Mouse (Mus musculus): ENCODE data around the gene Lime1. TPM values are rescaled to one million over a fixed set of nuclear protein-coding genes. Genes with fewer than 3 reads are reported as not detected.

Lime1 gene
- polyA plus RNA-seq, 1 experiment from 2014 or later, result 6.3 TPM

GRCm38 (mm10) chr2:181420903-181421638 is 41.2 kb downstream of the Lime1 start:
- no peaks in the 10 kb centered on the region for H3K27me3 ChIP-seq (ENCODE audit: control insufficient read depth, insufficient read depth, low read depth, low read length)
- H3K4me3 ChIP-seq (ENCODE audit: low read depth, low read length), result no peak overlapping the region
- ATAC-seq (ENCODE audit: low read depth), result peak; percentile 83
- H3K9me3 ChIP-seq (replicated peaks; ENCODE audit: control insufficient read depth, low read length), result no peaks in the 10 kb centered on the region
- peak overlapping the region; percentile 62 for H3K27ac ChIP-seq (ENCODE audit: low read length)
- H3K9ac ChIP-seq (ENCODE audit: low read depth, low read length), result no peak overlapping the region
- H3K36me3 ChIP-seq (ENCODE audit: control insufficient read depth, insufficient read depth), result peaks cover 10% of the 10 kb centered on the region
- 34% methylated on average over 4 of the region's 4 CpGs for WGBS (ENCODE audit: insufficient replicate concordance)
- H3K4me1 ChIP-seq (ENCODE audit: control insufficient read depth, low read depth, low read length), result peaks cover 56% of the 10 kb centered on the region
- H3K4me2 ChIP-seq (ENCODE audit: low read depth, low read length), result peak overlapping the region; percentile 34

DNA sequence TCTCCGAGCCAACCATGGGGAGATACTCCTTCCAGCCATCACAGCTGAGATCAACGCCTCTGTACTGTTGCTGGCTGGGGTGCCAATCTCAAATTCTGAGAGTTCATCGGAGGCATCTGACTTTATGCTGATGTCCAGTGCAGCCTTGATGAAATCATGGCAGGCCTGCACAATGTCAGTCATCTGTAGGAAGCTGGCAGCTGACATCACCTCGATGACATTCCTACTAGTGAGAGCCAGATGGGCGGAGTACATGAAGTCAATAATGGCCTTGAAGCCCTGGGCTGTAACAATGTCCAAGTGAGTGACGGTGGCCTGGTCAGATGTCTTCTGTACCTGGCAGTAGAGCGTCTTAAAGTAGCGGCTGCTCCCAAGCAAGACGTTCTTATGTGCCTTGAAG is 44.0 kb downstream of the Lime1 start:
- no peak for ATAC-seq (ENCODE audit: low read depth)
- Histone ChIP-seq H3K27me3 (ENCODE audit: control insufficient read depth, insufficient read depth, low read depth, low read length) (no peaks in the 10 kb centered on the region), H3K4me2 (ENCODE audit: low read depth, low read length) (no peak overlapping the region), H3K27ac (ENCODE audit: low read length) (no peak overlapping the region), H3K9ac (ENCODE audit: low read depth, low read length) (no peak overlapping the region), H3K36me3 (ENCODE audit: control insufficient read depth, insufficient read depth) (peaks cover 10% of the 10 kb centered on the region), H3K4me3 (ENCODE audit: low read depth, low read length) (no peak overlapping the region), H3K4me1 (ENCODE audit: control insufficient read depth, low read depth, low read length) (peaks cover 46% of the 10 kb centered on the region), H3K9me3 (replicated peaks; ENCODE audit: control insufficient read depth, low read length) (no peaks in the 10 kb centered on the region)
- 87% methylated on average over 9 of the region's 9 CpGs for WGBS (ENCODE audit: insufficient replicate concordance)

Other genes starting within 250 kb of the Lime1 start
- gene Kcnq2, start 244.8 kb upstream of the Lime1 start, polyA plus RNA-seq (2015; fragmentation: Nextera tagmentation; extraction: Ambion mirVana), result 0.16 and 0.32 TPM in 2 replicates
- gene Eef1a2, start 223.1 kb upstream of the Lime1 start, polyA plus RNA-seq (2015; fragmentation: Nextera tagmentation; extraction: Ambion mirVana), result not detected in 2 replicates
- 92.7 and 94.4 TPM in 2 replicates for gene Ppdpf, start 192.8 kb upstream of the Lime1 start, polyA plus RNA-seq (2015; fragmentation: Nextera tagmentation; extraction: Ambion mirVana)
- 0.15 and 0.27 TPM in 2 replicates for gene Ptk6, start 177.3 kb upstream of the Lime1 start, polyA plus RNA-seq (2015; fragmentation: Nextera tagmentation; extraction: Ambion mirVana)
- gene Srms, start 166.9 kb upstream of the Lime1 start, polyA plus RNA-seq (2015; fragmentation: Nextera tagmentation; extraction: Ambion mirVana), result 0.51 and 0.54 TPM in 2 replicates
- 0.15 and 0.33 TPM in 2 replicates for gene Fndc11, start 160.1 kb upstream of the Lime1 start, polyA plus RNA-seq (2015; fragmentation: Nextera tagmentation; extraction: Ambion mirVana)
- gene Helz2, start 138.1 kb upstream of the Lime1 start, polyA plus RNA-seq (2015; fragmentation: Nextera tagmentation; extraction: Ambion mirVana), result 2.6 and 3.2 TPM in 2 replicates
- 9.4 and 9.8 TPM in 2 replicates for gene Gmeb2, start 92.0 kb upstream of the Lime1 start, polyA plus RNA-seq (2015; fragmentation: Nextera tagmentation; extraction: Ambion mirVana)
- 0.08 and 0.32 TPM in 2 replicates for gene Stmn3, start 65.6 kb upstream of the Lime1 start, polyA plus RNA-seq (2015; fragmentation: Nextera tagmentation; extraction: Ambion mirVana)
- 19.7 and 21.0 TPM in 2 replicates for gene Rtel1, start 60.3 kb upstream of the Lime1 start, polyA plus RNA-seq (2015; fragmentation: Nextera tagmentation; extraction: Ambion mirVana)
- gene Zgpat, start 15.2 kb upstream of the Lime1 start, polyA plus RNA-seq (2015; fragmentation: Nextera tagmentation; extraction: Ambion mirVana), result 8.8 and 10.5 TPM in 2 replicates
- 17.1 and 20.7 TPM in 2 replicates for gene Arfrp1, start 14.7 kb upstream of the Lime1 start, polyA plus RNA-seq (2015; fragmentation: Nextera tagmentation; extraction: Ambion mirVana)
- 7.0 and 7.5 TPM in 2 replicates for gene Zbtb46, start 79.3 kb downstream of the Lime1 start, polyA plus RNA-seq (2015; fragmentation: Nextera tagmentation; extraction: Ambion mirVana)
- 0.09 TPM in 1 of 2 replicates, not detected in the other for gene Abhd16b, start 113.1 kb downstream of the Lime1 start, polyA plus RNA-seq (2015; fragmentation: Nextera tagmentation; extraction: Ambion mirVana)
- 62.7 and 69.3 TPM in 2 replicates for gene Tpd52l2, start 117.1 kb downstream of the Lime1 start, polyA plus RNA-seq (2015; fragmentation: Nextera tagmentation; extraction: Ambion mirVana)
- gene Dnajc5, start 140.4 kb downstream of the Lime1 start, polyA plus RNA-seq (2015; fragmentation: Nextera tagmentation; extraction: Ambion mirVana), result 26.4 and 27.3 TPM in 2 replicates
- 21.0 and 23.6 TPM in 2 replicates for gene Uckl1, start 204.8 kb downstream of the Lime1 start, polyA plus RNA-seq (2015; fragmentation: Nextera tagmentation; extraction: Ambion mirVana)
- gene Prpf6, start 211.8 kb downstream of the Lime1 start, polyA plus RNA-seq (2015; fragmentation: Nextera tagmentation; extraction: Ambion mirVana), result 24.2 and 25.0 TPM in 2 replicates
- 6.2 and 7.6 TPM in 2 replicates for gene Zfp512b, start 212.7 kb downstream of the Lime1 start, polyA plus RNA-seq (2015; fragmentation: Nextera tagmentation; extraction: Ambion mirVana)
- 1.7 and 2.3 TPM in 2 replicates for gene Samd10, start 219.1 kb downstream of the Lime1 start, polyA plus RNA-seq (2015; fragmentation: Nextera tagmentation; extraction: Ambion mirVana)

All from liver, embryonic 16.5 days (tissue).